Mouse (Mus musculus): ENCODE measurements around the gene Rps24.

The Rps24 gene

DNA sequence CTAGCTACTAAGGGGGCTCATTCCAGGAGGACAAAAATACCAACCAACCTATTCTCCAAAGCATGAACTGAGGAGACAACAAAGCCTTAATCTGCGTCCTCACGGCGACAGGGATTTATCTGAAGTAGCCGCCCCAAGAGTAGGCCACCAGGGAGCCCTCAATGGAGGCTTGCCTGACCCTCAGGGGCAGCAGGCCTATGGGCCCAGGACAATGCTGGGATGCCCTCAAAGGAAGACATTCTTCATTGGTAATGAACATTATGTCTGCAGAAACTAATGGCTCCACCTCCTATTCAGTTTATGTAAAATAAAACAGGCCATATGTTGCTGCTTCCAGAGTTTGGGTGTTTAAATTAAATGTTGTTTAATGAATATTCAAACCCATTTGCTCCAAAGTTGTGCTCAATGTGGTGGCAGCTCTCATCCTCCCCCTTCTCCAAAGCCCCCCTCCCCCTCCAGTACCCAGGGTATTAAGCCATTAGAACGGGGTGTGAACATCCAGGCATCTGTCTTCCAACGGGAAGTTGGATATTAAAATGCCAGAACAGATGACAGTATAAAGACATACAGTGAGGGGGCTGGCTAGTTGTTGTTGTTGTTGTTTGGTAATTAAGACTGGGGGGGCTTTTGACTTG, 25.7 kb downstream of the Rps24 start:
- no peak for DNase-seq

DNA sequence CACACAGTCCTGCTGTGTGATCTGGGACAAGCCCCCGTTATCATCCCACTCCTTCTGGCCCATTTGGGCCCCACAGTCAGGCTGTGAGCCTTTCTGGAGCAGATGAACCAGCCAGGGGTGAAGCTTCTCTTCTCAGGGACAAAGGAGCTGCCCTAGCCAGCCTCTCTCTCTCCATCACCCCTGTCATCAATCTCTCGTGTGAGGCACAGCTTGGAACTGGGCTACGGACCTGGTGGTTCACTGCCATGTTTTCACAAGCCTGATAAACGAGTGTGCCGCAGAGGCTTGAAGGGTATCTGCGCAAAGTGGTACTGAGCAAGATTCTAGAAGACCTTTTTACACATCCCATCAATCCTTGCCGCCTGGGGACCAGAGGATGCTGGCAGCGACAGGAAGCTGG, 34.7 kb downstream of the Rps24 start:
- DNase-seq: no peak

DNA sequence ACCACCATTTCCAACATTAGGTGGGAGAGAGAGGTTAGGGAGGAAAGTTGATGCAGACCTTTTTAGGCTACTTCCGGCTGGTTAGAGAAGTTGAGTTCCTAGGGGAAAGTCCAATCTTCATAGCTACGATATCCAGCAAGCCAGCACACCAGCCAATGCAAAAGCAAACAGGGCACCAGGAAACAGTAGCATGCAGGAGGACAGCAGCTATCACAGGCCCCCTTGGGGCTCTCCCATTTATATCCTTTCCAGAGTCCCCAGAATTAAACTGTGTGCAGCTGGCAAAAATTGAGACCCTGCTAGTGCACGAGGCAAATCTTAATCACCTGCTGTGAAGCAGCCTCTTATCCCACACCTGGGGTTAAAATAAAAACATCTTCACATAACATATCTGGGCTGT, 38.2 kb downstream of the Rps24 start:
- no peak for DNase-seq

DNA sequence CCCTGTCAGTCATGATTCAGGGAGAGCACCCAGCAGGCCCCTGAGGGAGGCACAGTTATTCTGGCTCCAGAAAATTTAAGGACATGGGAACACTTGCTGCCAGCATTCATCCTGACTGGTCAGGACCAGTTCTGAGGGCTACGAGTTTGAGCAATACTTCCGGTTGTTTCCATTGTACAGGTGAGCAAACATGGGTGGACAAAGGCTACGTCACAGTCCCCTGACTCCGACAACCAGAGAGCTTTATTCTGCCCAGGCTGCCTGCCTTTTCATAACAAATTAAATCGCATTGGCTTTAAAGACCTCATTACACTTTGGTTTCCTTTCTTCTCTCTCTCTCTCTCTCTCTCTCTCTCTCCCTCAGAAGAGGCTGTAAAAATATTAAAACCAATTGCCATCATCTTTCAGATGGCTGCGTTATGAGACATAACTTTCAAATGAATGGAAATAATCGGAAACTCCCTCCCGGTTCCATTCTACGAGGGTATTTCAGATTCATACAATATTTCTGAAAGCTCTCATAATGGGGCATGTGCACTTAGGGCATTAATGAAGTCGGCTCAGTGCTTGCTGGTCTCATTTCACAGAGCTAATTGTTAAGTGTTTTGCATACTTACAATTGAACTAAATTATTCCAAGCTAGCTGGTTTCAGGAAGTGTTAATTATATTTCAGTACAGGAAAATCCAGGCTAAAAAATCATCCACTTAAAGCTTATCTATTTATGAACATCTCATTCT, 38.9 kb downstream of the Rps24 start:
- DNase-seq: no peak

DNA sequence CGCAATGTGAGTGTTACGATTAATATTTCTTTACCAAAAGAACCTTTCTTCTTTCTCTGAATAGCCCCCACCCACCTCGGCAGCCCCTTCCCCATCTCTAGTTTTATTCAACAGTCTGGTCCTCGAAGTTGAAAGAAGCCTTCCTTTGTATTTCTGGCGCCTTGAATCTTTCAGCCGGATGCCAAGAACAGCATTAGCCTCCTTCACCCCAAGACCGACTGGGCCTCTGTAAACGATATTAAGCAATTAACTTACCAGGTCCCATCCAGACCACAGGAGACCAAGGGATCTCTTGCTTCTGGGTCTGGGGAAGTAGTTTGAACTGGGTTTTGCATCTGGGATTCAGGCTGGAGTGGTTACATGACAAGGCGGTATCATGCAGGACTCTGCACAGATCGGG, 39.5 kb downstream of the Rps24 start:
- DNase-seq: no peak

DNA sequence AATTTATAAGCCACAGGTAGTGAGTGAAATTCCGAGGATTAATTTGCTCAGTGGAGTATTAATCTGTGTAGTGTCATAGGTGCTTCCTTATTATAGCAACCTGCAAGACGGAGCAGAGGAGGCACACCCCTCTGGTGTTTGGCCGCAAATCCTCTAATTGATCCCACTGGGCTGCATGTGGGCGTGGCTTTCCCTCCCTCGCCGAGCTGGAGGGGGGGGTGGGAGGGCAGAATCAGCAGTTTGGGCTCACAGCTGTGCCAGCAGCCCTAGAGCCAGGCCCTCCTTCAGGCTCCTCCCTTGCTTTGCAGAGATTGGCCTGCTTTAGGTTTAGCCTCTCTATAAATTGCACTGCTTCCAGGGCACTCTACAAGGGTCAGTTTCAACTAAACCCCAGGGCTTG, 43.3 kb downstream of the Rps24 start:
- no peak for DNase-seq

DNA sequence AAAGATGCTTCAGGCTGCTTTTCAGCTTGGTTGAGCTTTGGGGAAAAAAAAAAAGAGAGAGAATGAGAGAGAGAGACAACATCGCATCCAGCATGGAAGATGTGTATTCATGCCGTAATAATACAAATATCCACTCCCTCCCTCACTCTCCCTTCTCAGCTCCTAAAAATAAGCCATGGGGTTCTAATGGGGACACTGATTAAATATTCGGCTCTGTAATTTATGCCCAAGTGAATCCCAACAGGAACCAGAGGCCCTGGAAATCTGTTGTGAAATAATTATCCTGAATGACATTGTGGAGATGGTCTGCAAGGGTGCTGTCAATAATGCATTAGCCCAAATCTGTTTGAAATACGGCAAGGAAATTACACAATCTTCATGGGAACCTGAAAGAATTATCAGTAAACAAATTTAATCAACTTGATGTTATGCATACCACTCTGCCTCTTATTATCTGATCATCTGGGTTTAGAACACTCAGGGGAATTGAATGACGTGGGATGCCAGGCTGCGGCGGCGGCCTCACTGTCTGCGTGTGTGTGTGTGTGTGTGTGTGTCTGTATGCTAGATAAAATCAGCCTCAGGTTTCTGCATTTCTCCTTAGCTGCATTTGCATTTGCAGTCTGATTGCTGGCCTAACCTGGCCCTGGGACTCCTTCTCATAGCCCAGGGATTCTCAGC, 48.1 kb downstream of the Rps24 start:
- DNase-seq: no peak

DNA sequence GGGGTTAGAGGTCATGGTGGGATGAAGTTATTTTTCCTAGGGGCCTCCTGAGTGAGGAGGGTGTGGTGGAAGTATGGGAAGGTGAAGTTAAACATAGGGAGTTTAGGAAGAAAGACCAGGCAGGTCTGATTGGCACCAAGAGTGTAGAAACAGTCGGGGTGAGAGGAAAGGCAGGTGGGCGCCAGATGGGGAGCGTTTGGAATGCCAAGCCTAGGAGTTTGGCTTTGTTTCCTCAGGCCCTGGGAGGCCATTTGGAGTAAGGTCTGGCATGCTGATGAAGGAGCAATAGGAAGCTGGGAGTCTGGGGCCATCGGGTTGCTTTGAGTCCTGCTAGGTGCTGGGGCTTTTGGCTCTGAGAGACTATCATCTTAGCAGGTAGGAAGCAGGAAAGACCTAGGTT, 56.0 kb downstream of the Rps24 start:
- DNase-seq: no peak

DNA sequence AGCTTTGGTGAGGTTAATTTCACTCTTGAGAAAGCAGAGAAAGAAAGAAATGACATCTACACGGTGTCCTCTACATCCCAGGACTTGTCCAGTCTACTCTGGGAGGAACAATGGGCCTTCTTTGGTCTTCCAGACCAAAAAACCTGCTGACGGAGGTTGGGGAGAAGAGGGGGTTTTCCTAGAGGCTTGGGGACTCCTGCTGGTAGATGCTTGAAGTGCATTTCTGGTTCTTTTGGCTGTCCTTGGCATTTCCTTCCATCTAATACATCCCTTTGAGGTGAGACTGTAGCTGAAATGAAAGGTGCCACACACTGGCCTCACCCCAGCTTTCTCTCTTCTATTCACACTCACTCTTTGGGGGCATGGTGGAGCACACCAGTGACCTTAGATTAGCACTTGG, 57.1 kb downstream of the Rps24 start:
- DNase-seq: peak; percentile 9
